Mouse (Mus musculus) heart, adult 18-20 months (tissue): ENCODE measurements at regions not wholly inside any gene's neighbourhood (a gene's known extent, or its start where the extent isn't known, plus 50 kb on each side); places are given as distances from the start of the nearest gene placed in this dataset.

Source experiments
- DNase-seq, 2 experiments: peaks; one replicate each; pipeline ENCODE4 v3.0.0; 2021 to 2022; ENCODE audit warnings: mixed read lengths in 1 of 2

- DNase-seq, result no peak
Observed at GRCm38 (mm10) chr13:111940796-111941513, 132.2 kb upstream of the Map3k1 start.

- DNase-seq, result no peak
Observed at GRCm38 (mm10) chr13:111941946-111942345, 133.2 kb upstream of the Map3k1 start.

- DNase-seq, result no peak
Observed at GRCm38 (mm10) chr13:111943392-111944088, 134.7 kb upstream of the Map3k1 start.

- peak in 1 of 2 experiments; percentile 23 for DNase-seq
Observed at GRCm38 (mm10) chr13:111944089-111944406, 135.3 kb upstream of the Map3k1 start.

- no peak for DNase-seq
Observed at GRCm38 (mm10) chr13:111946271-111946670, 137.5 kb upstream of the Map3k1 start.

- peak; percentile 57 to 83 for DNase-seq
Observed at GRCm38 (mm10) chr13:111946811-111947210, 138.0 kb upstream of the Map3k1 start.

GRCm38 (mm10) chr13:111948395-111948794 is 139.6 kb upstream of the Map3k1 start:
- DNase-seq, result no peak

GRCm38 (mm10) chr13:111950042-111950441 is 141.2 kb upstream of the Map3k1 start:
- no peak for DNase-seq

- DNase-seq, result no peak
Observed at GRCm38 (mm10) chr13:111953860-111954519, 145.2 kb upstream of the Map3k1 start.

GRCm38 (mm10) chr13:111954520-111954884 is 145.7 kb upstream of the Map3k1 start:
- DNase-seq, result peak; percentile 74 to 91

GRCm38 (mm10) chr13:111957118-111957517 is 148.3 kb upstream of the Map3k1 start:
- DNase-seq, result peak; percentile 58 to 76

- DNase-seq, result no peak
Observed at GRCm38 (mm10) chr13:111957674-111958273, 149.0 kb upstream of the Map3k1 start.

- no peak for DNase-seq
Observed at GRCm38 (mm10) chr13:111958421-111958820, 149.6 kb upstream of the Map3k1 start.

GRCm38 (mm10) chr13:111960036-111960435 is 151.2 kb upstream of the Map3k1 start:
- no peak for DNase-seq

GRCm38 (mm10) chr13:111961423-111961822 is 152.6 kb upstream of the Map3k1 start:
- DNase-seq, result no peak

- no peak for DNase-seq
Observed at GRCm38 (mm10) chr13:111962155-111962554, 153.4 kb upstream of the Map3k1 start.

GRCm38 (mm10) chr13:111966113-111966512 is 157.3 kb upstream of the Map3k1 start:
- no peak for DNase-seq

- DNase-seq, result no peak
Observed at GRCm38 (mm10) chr13:111966627-111967026, 157.8 kb upstream of the Map3k1 start.

- DNase-seq, result no peak
Observed at GRCm38 (mm10) chr13:111968197-111968596, 159.4 kb upstream of the Map3k1 start.

- no peak for DNase-seq
Observed at GRCm38 (mm10) chr13:111974282-111974681, 165.5 kb upstream of the Map3k1 start.

- DNase-seq, result no peak
Observed at GRCm38 (mm10) chr13:111975549-111975948, 166.8 kb upstream of the Map3k1 start.

GRCm38 (mm10) chr13:111977769-111978674 is 169.2 kb upstream of the Map3k1 start:
- peak in 1 of 2 experiments; percentile 25 for DNase-seq
